Mouse (Mus musculus) spleen, embryonic (tissue): ENCODE measurements around the gene Tacc3.

Experiments used
- CTCF ChIA-PET: fragments of 350-600 bp; sonication (Branson Sonifier 250); formaldehyde crosslinking; loops from one replicate; lab custom pipeline; 2022; lab: Charles Lee

The Tacc3 gene

GRCm38 (mm10) chr5:33722266-33723018 lies 64.5 kb downstream of the Tacc3 start:
- CTCF ChIA-PET = interaction anchor here (0.5 kb wide), 1 partner anchor 11 kb away, joined by 3 read pairs; no protein-coding TSS in a partner anchor

DNA sequence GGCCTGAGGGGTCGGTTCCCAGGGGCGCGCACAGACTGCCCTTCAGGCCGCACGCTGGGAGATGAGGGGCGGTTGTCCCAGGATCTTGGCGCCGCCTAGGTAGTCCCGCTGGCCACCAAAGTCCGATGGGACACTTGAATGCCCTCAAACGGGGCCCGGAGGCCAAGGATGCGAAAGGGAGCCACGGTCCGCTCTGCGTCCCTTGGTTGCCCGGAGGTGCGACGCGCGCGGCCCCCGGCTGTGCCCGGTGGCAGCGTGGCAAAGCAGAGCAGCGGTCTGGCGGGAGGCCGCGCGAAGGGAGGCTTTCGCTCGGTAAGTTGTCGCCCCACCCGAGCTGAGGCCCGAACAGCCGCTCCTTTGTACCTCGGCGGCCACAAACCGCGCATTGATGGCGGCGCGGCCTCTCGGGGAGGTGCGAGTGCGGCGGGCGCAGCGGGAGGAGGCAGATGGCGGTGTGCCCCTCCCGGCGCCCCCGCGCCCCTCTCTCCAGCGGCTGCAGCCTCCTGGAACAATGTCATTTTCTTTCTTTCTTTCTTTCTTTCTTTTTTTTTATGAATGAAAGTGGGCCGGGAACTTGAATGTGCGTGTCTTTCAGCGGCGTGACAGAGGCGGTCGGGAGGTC lies 65.2 kb downstream of the Tacc3 start:
- CTCF ChIA-PET = no interaction called here

DNA sequence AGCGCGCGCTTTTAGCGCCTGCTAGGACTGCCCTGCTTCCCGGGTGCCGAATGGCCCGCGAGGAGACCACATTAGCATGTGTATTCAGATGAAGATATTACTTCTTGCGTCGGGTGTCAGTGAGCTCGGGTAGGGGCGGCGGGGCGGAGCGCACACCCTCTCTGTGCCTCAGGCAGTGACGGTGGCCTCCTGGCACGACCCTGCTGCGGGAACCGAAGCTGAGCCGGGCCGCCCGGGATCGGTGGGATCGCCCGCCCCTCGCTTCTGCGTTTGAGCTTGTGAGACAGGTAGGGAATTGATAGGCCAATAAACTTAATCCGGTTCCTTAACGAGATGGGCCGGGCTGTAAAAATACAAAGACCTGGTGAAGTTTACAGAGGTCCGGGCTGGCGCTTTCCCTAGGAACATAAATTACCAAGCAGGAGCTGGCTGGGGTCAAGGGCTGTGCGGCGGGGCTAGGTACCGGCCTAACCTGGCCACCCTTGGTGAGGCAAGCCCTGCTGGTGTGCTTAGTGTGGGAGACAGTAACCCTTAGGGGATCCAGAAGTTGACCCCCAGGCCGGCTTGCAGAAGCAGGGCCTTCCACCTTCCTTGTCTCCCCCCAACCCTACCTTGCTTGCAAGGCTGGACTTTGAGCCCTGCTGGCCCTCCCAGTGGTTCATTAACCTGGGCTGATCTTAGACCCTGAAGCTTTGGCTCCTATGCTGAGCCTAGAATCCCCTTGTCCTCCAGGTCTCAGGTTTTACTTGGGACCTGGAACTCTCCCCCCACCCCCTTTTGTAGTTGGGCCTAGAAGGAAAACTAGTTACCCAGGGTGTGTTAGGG lies 65.9 kb downstream of the Tacc3 start:
- CTCF ChIA-PET = no interaction called here

DNA sequence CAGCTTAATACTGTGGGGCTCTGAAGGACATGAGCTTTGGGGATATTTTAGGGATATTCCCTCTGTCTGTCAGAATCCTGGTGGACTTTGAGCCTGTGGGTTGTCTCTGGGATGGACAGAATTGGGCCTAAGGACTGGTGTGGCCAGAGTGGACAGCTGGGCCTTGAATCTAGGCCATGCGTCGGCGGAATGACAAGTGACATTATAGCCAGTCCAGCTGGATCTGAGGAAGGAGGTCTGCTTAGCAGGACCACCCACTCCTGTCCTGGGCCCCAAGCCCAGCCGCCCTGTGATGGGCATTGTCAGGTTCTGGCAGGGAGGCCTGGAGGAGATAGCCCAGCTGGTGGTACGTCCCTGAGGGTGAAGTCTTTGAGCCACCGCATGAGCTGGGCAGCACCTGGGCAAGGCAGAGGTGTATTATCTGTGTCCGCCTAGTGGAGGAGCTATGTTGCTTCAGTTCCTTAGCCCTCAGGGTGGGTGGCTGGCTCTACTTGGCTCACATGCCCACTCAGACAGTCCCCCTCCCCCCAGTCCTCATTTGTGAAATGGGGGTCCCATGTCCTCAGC lies 68.2 kb downstream of the Tacc3 start:
- CTCF ChIA-PET = no interaction called here

- CTCF ChIA-PET = no interaction called here
Observed at GRCm38 (mm10) chr5:33726891-33727290, 69.0 kb downstream of the Tacc3 start.
